Mouse (Mus musculus): ENCODE measurements around the gene Smyd3.
A peak's percentile ranks its signal among the peaks of the same experiment; 100 is the strongest.

Gene Smyd3

DNA sequence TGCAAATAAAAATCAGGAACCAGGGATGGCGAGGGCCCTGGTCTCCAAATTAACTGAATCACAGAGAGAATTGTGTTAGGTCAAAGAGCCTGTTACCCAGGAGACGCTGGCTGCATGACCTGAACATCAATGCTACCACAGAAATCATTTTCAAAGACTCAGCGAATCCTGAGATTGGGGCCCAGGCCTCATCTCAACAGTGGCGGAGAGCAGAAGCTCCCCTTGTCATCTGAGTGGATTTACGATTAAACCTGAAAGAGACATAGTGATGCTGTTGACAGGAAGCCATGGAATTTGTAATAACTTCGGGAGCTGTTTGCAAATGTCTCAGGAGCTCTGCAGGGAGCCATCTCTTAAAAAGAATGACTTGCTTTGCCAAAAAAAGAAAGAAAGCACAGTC is 355.9 kb downstream of the Smyd3 start:
- DNase-seq: no peak

DNA sequence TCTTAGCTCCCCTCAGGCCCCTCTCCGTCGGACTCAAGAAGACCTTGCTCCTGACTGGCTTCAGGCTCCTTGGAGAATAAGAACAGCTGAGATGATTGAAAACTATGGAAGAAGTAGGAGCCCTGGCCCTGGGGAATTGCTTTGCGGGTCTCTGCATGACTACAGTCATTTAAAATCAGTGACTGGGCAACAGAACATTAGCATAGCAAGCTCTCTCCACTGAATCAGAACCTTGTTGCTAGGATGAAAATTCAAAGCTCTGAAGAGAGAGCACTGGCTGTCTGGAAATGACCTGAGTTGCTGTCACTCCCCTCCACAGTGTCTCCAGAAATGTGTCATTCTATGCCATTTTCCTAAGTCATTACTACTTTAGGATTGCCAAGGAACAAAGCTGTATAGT is 357.1 kb downstream of the Smyd3 start:
- no peak for DNase-seq

DNA sequence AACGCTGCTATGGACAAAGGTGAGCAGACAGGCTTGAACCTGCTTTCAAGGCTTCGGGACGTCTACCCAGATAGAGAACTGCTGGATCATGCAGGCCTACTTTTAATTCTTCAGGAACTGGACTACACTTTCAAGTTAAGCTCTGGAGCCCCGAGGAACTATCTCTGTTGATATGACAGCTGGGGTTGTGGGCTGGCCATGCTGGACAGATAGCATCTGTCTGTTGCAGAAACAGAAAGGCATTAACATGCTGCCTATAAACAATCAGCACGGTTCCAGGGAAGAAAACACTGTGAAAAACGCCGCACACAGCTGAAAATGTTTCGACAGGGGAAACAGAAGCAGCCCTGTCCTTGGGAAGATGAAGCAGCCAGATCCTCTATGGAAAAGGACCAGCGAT is 365.5 kb downstream of the Smyd3 start:
- DNase-seq: no peak

DNA sequence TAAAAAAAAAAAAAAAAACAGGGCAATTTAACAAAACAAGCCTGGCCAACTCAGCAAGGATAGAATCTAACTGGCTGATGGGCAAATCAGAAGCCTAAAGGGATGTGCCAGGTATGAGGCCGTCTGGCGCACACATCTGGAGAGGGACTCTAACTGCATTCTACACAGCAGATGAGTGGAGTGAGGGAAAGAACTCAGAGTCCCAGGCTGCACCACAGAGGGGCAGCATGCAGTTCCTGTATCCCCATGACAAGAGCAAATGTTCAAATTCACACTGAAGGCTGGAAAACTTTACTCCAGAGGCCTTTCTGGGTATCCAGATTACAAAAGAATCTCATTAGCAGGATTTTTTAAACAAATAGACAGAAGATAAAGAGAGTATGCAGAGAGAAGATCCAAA is 366.6 kb downstream of the Smyd3 start:
- no peak for DNase-seq

DNA sequence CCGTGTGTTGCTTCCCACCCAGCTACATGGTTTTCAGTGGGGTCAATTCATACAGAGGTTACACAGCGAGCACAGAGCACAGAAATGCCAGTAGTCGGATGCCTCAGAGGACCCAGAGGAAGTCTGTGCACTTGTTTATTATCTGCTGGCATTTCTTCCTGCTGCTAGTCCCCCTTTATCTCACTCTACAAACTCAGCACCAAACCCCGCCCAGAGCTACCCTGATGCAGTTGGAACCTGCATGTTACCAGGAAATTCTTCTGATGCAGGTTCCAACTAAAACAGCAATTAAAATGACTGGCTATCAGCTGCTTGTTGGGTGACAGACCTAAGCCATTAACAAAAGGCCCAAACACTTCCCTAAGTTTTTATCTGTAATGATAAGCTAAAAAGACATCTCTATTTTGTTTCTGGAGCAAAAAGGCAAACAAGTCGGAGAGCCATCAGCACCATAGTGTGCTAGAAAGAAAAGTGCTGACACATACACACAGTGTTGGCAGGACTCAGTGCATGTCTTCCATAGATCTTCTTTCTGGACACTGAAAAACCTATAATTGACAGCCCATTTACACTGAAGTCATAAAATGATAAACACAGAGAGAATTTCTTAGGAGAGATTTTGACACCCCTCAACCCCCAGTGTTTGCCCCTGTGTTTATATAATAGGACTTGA is 368.2 kb downstream of the Smyd3 start:
- DNase-seq: no peak

DNA sequence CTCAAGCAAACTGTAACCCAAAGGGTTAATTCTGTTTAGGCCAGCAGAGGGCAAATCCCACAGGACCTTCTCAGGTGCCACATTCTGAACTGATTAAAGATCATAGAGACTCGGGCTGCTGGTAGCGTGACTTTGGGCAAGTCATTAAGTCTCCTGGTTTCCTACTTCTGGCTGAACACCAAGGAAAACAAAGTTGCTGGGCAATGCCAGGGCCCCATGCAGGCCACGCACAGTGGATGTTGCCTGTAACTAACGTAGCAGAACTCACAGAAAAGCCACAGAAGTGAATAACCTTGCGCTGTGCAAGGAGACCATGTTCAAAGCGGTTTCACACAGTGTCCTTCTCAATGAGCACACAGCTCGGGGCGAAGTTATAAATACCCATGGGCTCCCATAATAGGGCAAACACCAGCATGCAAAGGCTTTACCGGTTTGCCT is 371.1 kb downstream of the Smyd3 start:
- DNase-seq: no peak

DNA sequence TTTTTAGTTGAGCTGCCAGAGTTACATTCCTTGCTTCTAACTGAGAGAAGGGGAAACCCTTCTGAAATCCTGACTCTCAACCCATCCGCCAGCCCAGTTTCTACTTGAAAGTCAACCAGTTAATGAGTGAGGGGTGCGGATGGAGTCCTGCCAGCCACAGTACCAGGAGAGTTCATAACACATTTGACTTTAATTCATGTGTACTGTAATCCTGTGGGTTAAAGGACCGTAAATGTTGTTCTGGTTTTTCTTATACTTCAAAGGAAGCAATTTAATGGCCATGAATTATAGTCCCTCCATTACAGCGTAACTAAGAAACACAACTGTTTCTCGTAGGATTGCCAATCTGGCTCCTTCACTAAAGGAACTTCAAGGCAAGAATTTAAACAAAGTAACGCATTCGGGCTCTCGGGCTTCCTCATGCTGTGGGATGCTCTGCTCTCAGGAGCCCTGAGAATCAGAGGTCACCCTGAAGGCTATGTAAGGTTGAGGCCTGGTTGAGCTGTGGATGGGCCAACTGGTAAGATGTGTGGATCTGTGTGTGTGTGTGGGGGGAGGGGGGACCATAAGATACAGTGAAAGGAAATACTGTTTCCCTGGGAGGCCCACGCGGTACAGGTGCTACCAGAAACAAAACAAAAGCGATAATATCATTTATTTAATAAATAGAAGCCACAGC is 374.5 kb downstream of the Smyd3 start:
- DNase-seq: no peak

DNA sequence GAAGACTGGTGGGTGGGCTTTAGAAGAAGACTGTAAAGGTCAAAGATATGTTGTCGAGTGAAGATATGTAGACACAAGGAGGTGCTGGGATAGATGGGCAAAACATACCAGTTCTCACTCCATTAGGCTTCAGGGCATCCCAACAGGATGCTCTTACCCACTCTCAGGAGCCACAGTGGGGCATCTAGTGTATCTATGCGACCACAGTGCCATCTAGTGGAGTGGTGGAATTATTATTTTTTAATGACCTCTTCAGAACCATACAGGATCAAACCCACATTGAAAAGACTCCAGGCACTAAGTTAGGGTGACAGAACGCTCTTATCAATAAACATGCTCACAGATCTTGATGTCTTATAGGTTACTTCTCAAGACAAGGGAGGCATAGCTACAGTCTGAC is 375.7 kb downstream of the Smyd3 start:
- peak; percentile 83 to 88 for DNase-seq

DNA sequence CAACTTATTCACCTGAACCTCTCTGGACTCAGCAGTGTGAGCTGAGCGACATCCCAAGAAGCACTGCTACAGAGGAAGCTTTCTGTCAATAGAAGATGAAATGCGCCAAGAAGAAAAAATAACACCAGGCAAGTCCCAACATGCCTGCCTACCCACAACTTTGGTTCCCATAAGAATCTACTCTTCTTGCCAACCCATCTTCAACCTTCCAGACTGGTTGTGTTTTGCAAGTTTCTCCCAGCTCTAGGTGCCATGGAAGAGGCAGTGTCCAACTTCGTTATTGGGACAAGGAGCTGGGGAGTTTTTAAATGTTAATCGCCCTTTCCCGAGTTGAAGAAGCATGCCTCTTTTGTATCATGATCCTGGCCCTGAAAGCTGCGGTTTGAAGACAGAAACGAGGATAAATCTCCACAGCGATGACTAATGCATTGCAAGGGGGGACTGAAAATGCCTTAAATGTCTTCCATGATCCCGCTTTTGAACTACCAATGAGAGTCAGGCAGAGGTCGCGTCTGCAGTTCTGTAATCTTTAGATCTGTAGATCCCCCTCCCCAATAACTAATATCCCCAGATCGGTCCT is 376.7 kb downstream of the Smyd3 start:
- DNase-seq: no peak

DNA sequence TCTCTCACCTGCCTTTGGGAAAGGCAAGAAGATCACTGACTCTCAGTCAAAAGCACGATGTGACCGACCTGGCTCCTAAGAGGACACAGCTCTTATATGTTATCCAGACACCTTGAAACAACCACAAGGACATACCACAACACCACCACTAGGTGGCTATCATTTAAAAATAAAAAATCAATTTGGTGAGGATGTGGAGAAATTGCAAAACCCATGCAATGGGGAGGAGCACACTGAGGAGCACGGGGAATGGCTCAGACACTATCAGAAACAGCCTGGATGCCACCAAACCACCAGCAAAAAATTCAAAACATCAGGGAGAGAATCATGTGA is 380.7 kb downstream of the Smyd3 start:
- no peak for DNase-seq

DNA sequence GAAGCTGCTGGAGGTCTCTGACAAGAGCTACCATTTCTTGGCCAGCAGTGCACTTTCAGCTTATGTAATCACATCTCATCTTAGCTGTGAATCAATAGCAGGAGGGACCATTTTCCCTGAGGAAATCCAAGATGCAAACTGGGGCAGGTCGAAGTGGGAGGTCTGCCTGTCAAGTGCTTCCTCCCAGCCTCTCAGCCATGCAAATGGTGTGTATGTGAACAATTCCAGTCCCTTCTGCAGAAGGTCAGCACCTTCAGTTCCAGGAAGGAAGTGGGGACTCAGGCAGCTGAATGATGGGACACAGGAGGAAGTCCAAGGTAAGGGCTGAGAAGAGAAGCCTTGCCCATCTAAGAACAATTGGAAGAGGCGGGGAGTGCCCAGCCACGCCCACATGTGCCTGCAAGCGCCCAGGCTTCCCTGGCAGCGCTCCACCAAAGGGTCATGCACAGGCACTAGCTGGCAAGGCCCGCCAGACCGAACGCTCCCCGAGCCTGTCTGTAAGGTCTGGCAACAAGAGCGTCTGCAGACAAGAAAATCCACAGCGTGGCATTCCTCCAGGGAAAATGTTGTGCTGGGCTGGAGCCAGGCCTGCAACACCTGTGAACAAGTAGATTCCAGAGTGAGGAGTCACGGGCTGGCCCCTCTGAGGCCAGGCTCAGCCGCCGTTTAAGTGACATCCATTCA is 381.2 kb downstream of the Smyd3 start:
- DNase-seq: peak; percentile 76 to 79

DNA sequence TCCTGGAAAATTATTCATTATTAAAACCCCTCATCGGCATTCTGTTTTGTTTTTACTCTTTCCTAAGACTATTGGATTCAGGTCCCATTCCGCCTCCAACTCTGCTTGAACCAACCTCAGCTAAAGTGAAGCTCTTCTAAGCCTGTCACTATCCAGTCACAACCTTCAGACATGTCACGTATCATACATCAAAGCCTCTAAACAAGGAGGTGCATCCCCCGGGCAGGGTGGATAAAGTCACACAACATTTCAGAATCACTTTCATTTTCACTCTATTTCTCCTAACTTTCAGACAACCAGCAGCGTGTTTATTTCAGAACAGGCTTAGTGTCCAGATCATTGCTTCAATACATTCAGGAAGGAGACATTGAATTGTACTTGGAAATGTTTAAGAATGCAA is 387.8 kb downstream of the Smyd3 start:
- DNase-seq: no peak

DNA sequence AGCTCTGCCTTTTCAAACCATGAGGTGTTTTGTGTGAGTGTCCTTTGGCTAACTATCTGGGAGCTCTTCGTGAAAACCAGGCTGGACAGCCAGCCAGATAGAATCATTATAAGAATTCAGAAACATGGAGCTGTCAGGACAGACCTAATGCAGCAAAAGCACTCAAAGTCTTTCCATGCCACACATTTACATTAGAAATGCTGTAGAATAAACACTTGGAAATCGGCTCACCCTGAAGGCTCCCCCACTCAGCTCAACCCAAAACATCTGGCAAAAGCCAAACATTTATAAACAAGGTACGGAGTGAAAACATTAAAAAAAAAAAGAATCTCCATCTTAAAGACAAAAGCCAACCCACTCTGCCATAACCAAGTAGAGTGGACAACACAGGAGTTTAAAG is 391.6 kb downstream of the Smyd3 start:
- no peak for DNase-seq

DNA sequence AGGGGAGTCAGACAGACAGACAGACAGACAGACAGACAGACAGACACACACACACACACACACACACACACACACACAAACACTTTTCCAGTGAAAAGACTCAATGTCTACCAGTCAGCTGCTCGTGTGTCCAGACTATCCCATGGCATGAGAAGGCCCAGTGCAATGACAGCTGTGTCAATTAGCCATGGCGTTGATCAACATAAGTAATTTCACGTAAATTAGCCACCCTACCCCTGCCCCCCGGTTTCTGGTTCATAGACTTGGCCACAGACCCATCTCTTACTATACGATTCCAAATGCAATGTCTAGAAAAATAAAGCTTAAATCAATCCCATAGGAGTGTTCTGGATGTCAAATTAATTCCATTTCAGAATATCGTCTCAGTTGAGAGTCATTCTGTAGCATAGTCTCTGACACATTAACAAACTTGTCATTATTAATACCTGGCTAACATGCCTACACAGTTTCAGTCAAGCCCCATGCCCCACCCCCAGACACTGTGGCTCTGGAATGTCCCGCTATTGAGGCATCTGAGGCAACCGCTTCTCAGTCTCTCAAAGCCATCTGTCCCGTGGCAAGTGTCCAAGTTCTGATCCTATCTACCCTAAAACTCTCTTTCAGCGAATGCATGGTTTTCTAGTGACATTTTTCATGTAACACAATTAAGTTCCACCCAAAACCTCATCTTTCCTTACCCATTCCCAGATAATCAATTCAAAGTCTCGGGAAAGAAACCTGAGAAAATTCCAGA is 395.2 kb downstream of the Smyd3 start:
- DNase-seq: peak; percentile 67 to 74

DNA sequence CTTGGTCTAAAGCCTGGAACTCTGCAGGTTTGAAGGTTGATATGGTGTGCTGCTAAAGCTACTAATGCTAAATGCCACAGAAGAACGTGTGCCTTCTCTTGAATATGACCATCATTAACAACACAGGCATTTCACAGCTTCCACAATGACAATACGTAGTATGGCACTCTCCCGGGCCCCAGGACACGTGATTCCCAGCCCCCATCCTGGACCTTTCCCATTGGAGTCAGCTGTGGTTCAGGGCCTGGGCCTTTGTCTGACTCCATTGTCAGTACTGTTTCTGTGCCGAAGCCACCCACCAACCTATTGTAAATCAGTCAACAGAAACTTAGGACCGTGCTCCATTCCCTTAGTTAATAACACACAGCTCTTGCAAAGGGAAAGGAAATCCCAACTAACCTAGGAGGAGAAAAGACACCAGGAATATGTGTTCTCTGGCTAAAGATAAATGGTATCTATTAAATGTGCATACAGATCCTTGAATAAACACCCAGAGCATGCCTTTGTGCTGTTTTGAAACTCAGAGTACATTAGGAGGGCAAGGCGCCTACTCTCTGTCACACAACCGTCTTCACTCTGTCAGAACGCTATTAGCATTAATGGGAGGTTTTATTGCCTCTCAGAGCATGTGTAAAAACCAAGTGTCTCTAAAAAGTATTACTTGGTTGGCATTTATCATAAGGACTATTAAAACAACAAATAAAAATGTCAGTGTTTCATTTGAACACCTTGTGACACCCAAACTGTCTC is 397.4 kb downstream of the Smyd3 start:
- no peak for DNase-seq

DNA sequence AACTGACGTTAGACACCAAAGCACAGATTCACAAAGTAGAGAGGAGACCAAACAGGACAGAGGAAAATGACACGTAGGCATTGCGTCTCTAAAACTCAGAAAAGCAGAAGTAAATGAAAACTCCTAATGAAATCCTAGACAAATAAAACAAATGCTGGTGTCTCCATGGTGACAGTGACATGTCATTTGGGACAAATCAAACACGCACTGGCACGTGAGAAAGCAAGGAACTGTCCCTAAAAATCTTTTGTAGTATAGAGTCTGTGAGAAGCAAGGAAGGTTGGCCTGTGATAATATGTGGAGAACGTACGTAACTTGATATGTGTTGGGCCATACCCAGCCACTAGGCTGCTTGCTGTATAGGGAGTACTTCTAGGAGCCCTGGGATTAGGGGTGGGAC is 399.2 kb downstream of the Smyd3 start:
- no peak for DNase-seq

DNA sequence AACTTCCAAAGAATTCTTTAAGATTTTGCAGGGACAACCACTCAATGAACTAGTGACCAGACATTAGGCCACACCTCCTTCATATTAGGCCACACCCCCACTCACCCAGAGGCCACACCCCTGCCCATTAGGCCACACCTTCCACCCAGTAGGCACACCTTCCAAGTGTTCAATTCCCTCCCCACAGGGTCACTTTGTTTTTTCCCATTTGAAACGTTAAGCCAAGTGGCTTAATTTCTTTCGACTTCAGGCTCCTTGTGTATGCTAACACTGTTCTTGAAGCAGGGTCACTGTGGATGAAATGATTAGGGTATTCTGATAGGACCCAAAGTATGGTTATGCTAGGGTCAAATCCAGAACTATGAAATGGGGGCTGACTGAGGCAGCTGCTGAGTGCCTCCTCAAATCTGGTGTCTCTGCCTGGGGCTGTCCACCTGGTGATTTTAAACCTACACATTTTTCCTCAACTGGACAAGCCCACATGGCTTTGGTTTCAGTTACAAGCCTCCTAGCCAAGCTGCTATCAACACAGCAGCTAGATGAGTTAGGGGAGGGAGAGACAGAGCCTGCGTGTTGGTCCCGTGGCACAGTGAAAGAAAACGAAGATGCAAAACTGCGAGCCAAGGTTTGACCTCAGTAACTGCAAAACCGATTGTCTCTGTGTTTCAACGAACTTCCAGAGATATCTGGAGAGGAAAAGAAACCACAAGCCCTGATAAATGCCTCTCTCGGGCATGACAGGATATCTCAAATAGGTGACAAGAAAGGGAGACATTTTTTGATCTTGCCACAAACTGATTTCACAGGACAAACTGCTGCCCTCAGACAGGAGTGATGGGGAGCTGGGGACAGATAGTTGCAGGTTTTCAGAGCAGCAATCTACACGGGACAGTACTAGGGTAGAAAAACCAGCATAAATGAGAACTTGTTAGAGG is 400.8 kb downstream of the Smyd3 start:
- no peak for DNase-seq

DNA sequence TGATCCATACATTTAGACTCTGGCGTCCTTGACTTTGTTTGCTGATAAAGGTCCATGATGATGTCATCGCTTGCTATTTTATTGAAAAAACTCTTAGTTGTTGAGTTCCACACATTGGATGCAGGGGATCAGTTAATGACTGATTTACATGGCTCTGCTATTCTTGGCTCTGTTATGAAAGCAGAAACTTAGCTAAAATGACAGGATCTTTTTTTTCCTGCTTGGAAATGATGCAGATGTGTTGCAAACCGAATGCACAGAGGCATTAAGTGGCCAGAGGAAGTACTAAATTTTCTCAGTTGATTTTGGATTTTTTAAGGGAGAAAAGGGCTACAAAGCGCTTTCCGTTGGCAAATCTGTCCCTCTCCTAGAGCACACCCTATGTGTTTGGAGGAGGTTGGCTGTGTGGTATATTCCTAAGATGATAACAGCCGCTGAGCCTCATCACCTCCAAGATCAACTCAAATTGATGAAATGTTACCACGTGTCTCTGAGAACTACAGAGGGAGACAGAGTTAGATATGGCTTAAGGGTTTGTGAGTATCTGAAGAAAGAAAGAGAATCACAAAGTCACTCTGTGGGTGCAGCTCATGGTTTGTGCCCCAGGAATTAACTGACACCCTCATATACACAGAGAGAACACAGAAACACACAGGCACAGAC is 402.9 kb downstream of the Smyd3 start:
- no peak for DNase-seq

DNA sequence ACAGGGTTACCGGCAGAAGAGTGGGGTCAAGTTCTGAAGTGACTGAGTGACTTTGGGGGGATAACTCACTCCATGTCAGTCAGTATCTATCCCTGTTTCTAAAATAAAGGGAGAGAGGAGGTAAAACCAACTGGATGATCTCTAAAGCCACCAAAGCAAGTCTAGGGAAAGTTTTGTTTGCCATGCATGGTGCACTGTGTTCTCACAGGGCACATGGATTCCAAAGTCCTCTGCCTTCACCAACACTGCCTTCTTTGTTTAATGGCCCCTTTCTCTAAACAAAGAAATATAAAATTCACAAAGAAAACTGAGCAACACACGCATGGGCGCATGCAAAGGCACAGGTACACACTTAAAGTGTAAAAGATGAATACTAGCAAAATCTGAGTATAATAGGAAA is 403.5 kb downstream of the Smyd3 start:
- DNase-seq: no peak

DNA sequence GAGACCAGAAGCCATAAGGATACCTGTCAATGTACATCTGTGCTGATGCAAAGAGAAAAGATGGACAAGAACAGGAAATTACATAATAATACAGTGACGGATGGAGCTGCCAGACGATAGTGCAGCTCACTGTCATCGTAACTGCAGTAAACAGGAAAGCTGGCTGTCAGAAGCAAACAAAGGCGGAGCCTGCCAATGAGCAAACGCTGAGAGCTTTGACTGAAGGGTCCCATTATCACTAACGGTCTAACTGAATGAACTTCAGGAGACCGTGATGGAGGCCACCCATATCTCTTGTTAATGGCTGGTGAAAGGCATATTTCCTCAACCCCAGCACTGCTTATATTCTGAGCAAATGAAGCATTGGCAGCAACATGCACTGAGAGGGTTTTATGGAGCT is 409.1 kb downstream of the Smyd3 start:
- DNase-seq: no peak

All from cerebellum, postnatal 14 days (tissue).